Mouse (Mus musculus) thymus, adult 2 months (tissue): ENCODE results near the gene Osbpl3.

ENCODE experiments used
- CTCF ChIP-seq: fragments of 200-500 bp; IDR thresholded peaks from 2 replicates; pipeline ENCODE4 v1.5.1; 2012; ENCODE audit warnings: mild to moderate bottlenecking, control low read depth, low read length, moderate library complexity, borderline replicate concordance; ENCODE audit not compliant: control insufficient read depth, poor library complexity, insufficient read depth; ENCODE audit errors: extremely low read depth
- POLR2A ChIP-seq: fragments of 200-500 bp; IDR thresholded peaks from 2 replicates; pipeline ENCODE4 v1.6.1; 2012; ENCODE audit warnings: mild to moderate bottlenecking, low read length, control low read depth, moderate library complexity; ENCODE audit not compliant: control insufficient read depth, poor library complexity, insufficient read depth; ENCODE audit errors: extremely low read depth

GRCm38 (mm10) chr6:50461585-50461984 lies 5.6 kb upstream of the Osbpl3 start:
- TF ChIP-seq POLR2A (no peak), CTCF (no peak)
